ENCODE assay signal across 16 mouse cellular contexts in the genomic region with DNA sequence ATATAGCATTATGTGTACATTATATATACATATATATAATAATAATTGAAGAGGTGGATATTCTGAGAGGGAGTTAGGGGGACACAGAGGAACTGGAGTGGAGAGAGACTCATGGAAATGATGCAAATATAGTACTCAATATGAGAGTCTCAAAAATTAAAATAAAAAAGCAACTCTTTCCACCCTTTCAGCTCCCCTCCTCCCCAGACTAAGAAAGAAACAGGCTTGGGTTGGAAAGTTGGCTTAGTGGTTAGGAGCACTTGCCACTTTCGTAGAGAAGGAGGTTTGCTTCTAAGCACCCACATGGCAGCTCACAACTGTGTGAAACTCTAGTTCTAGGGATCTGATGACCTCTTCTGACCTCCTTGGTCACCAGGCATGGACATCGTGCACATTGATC.
"Had no signal": no experiment of that assay in that cellular context is flagged by ENCODE, and none has a peak within 500 bp of the region (broad histone marks: within the 10 kb centered on the region; RNA-seq: fewer than 3 reads in every experiment).

No protein-coding gene starts in this region.

- H3K9ac ChIP-seq: neural tube, embryonic 13.5 days; neural tube, embryonic 15.5 days; stomach, embryonic 15.5 days had no signal

- H3K27ac ChIP-seq: neural tube, embryonic 13.5 days; neural tube, embryonic 15.5 days; stomach, embryonic 15.5 days; stomach, postnatal 0 days had no signal

- H3K4me3 ChIP-seq: neural tube, embryonic 13.5 days; neural tube, embryonic 15.5 days; stomach, embryonic 15.5 days had no signal

- DNase-seq: retina, postnatal 1 day; right cerebral cortex, adult 18-20 months; right cerebral cortex, postnatal 14 days; right cerebral cortex, postnatal 25 days; right cerebral cortex, postnatal 4 days; spleen, adult 18-20 months; thymus, adult 18-20 months; thymus, adult 2 months; thymus, postnatal 14 days; thymus, postnatal 25 days; thymus, postnatal 36 days; thymus, postnatal 4 days had no signal

- H3K9me3 ChIP-seq: neural tube, embryonic 13.5 days; neural tube, embryonic 15.5 days; stomach, embryonic 15.5 days had no signal

- H3K4me1 ChIP-seq: neural tube, embryonic 13.5 days; neural tube, embryonic 15.5 days; stomach, embryonic 15.5 days had no signal

- H3K4me2 ChIP-seq: neural tube, embryonic 13.5 days; neural tube, embryonic 15.5 days; stomach, embryonic 15.5 days had no signal

- H3K27me3 ChIP-seq: neural tube, embryonic 13.5 days; neural tube, embryonic 15.5 days; stomach, embryonic 15.5 days had no signal

- H3K36me3 ChIP-seq: neural tube, embryonic 13.5 days; neural tube, embryonic 15.5 days; stomach, embryonic 15.5 days had no signal
